Mouse (Mus musculus): ENCODE data around the gene E2f1.

Gene E2f1

GRCm38 (mm10) chr2:154569836-154570286 is at the start of gene E2f1:
Gene E2f1, minus strand, starts transcription at chr2:154569892.
- TF ChIP-seq POU5F1 (IDR thresholded peaks at IDR 0.05; ENCODE audit: borderline replicate concordance, low read length) (no peak), NANOG (IDR thresholded peaks at IDR 0.05; ENCODE audit: borderline replicate concordance, low read length) (no peak), CTCF (conservative IDR thresholded peaks at IDR 0.05; ENCODE audit: low read length) (no peak)
- Histone ChIP-seq H3K9me3 (ENCODE audit: low read length) (no peaks in the 10 kb centered on the region), H3K4me1 (replicated peaks; ENCODE audit: low read depth, low read length) (peaks cover 80% of the 10 kb centered on the region), H3K4me3 (replicated peaks; ENCODE audit: low read length) (peak within 1 kb of the TSS; percentile 92), H3K36me3 (ENCODE audit: insufficient read depth, low read length) (peaks cover 39% of the 10 kb centered on the region), H3K27me3 (ENCODE audit: insufficient read depth, low read length) (no peaks in the 10 kb centered on the region)

DNA sequence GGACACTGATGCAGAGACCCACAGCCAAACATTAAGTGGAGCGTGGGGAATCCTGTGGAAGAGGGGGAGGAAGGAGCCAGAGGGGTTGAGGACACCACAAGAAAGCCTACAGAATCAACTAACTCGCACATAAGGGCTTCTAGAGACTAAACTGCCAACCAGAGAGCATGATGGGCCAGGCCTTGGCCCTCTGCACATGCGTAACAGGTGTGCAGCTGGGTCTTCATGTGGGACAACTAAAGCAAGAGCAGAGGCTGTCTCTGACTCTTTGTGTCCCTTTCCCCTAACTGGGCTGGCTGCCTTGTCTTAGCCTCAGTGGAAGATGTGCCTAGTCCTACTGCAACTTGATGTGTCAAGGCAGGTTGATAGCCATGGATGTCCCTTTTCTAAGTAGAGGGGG is 47.4 kb upstream of the E2f1 start:
- Histone ChIP-seq H3K9me3 (ENCODE audit: low read length) (no peaks in the 10 kb centered on the region), H3K4me3 (replicated peaks; ENCODE audit: low read length) (no peak overlapping the region), H3K4me1 (replicated peaks; ENCODE audit: low read depth, low read length) (peaks cover 40% of the 10 kb centered on the region), H3K36me3 (ENCODE audit: insufficient read depth, low read length) (peaks cover 10% of the 10 kb centered on the region; the same call in 1 of the 2 replicates), H3K27me3 (ENCODE audit: insufficient read depth, low read length) (no peaks in the 10 kb centered on the region)
- no peak for TF ChIP-seq CTCF (conservative IDR thresholded peaks at IDR 0.05; ENCODE audit: low read length)
- TF ChIP-seq NANOG (IDR thresholded peaks at IDR 0.05; ENCODE audit: borderline replicate concordance, low read length) = no peak
- no peak for TF ChIP-seq POU5F1 (IDR thresholded peaks at IDR 0.05; ENCODE audit: borderline replicate concordance, low read length)

- Histone ChIP-seq H3K4me3 (replicated peaks; ENCODE audit: low read length) (no peak overlapping the region), H3K9me3 (ENCODE audit: low read length) (no peaks in the 10 kb centered on the region), H3K27me3 (ENCODE audit: insufficient read depth, low read length) (no peaks in the 10 kb centered on the region), H3K4me1 (replicated peaks; ENCODE audit: low read depth, low read length) (peaks cover 46% of the 10 kb centered on the region), H3K36me3 (ENCODE audit: insufficient read depth, low read length) (0 out of 2 replicates have a peak, but pooled peaks cover 5% of the 10 kb centered on the region)
- TF ChIP-seq NANOG (IDR thresholded peaks at IDR 0.05; ENCODE audit: borderline replicate concordance, low read length) (no peak), POU5F1 (IDR thresholded peaks at IDR 0.05; ENCODE audit: borderline replicate concordance, low read length) (no peak), CTCF (conservative IDR thresholded peaks at IDR 0.05; ENCODE audit: low read length) (no peak)
These were observed 46.0 kb upstream of the E2f1 start for GRCm38 (mm10) chr2:154615674-154616073.

GRCm38 (mm10) chr2:154614841-154615576 is 45.3 kb upstream of the E2f1 start:
- H3K4me3 ChIP-seq (replicated peaks; ENCODE audit: low read length) = peak overlapping the region; percentile 84
- no peak for TF ChIP-seq POU5F1 (IDR thresholded peaks at IDR 0.05; ENCODE audit: borderline replicate concordance, low read length)
- TF ChIP-seq NANOG (IDR thresholded peaks at IDR 0.05; ENCODE audit: borderline replicate concordance, low read length) = no peak
- TF ChIP-seq CTCF (conservative IDR thresholded peaks at IDR 0.05; ENCODE audit: low read length) = no peak

GRCm38 (mm10) chr2:154613118-154614115 is 43.7 kb upstream of the E2f1 start, which contains the start of the genes Zfp341 and 4930519P11Rik:
Gene Zfp341, plus strand, starts transcription at chr2:154613297.
Gene 4930519P11Rik, minus strand, starts transcription at chr2:154613437.
- H3K4me1 ChIP-seq (replicated peaks; ENCODE audit: low read depth, low read length) = peaks cover 55% of the 10 kb centered on the region

More at GRCm38 (mm10) chr2:154614841-154615576, 45.3 kb upstream of the E2f1 start:
- peaks cover 44% of the 10 kb centered on the region for H3K4me1 ChIP-seq (replicated peaks; ENCODE audit: low read depth, low read length)
- 0 out of 2 replicates have a peak, but pooled peaks cover 5% of the 10 kb centered on the region for H3K36me3 ChIP-seq (ENCODE audit: insufficient read depth, low read length)
- no peaks in the 10 kb centered on the region for H3K27me3 ChIP-seq (ENCODE audit: insufficient read depth, low read length)
- H3K9me3 ChIP-seq (ENCODE audit: low read length) = no peaks in the 10 kb centered on the region

GRCm38 (mm10) chr2:154609050-154609767 is 39.5 kb upstream of the E2f1 start:
- Histone ChIP-seq H3K4me1 (replicated peaks; ENCODE audit: low read depth, low read length) (peaks cover 41% of the 10 kb centered on the region), H3K4me3 (replicated peaks; ENCODE audit: low read length) (no peak overlapping the region), H3K9me3 (ENCODE audit: low read length) (no peaks in the 10 kb centered on the region), H3K36me3 (ENCODE audit: insufficient read depth, low read length) (no peaks in the 10 kb centered on the region), H3K27me3 (ENCODE audit: insufficient read depth, low read length) (peaks cover 8% of the 10 kb centered on the region)
- TF ChIP-seq NANOG (IDR thresholded peaks at IDR 0.05; ENCODE audit: borderline replicate concordance, low read length) (no peak), CTCF (conservative IDR thresholded peaks at IDR 0.05; ENCODE audit: low read length) (no peak)

More at GRCm38 (mm10) chr2:154613118-154614115, 43.7 kb upstream of the E2f1 start, which contains the start of the genes Zfp341 and 4930519P11Rik:
- Histone ChIP-seq H3K27me3 (ENCODE audit: insufficient read depth, low read length) (peaks cover 6% of the 10 kb centered on the region; the same call in 1 of the 2 replicates), H3K4me3 (replicated peaks; ENCODE audit: low read length) (peak within 1 kb of the TSS; percentile 84), H3K36me3 (ENCODE audit: insufficient read depth, low read length) (no peaks in the 10 kb centered on the region), H3K9me3 (ENCODE audit: low read length) (no peaks in the 10 kb centered on the region)
- TF ChIP-seq NANOG (IDR thresholded peaks at IDR 0.05; ENCODE audit: borderline replicate concordance, low read length) (no peak), CTCF (conservative IDR thresholded peaks at IDR 0.05; ENCODE audit: low read length) (no peak), POU5F1 (IDR thresholded peaks at IDR 0.05; ENCODE audit: borderline replicate concordance, low read length) (no peak)

DNA sequence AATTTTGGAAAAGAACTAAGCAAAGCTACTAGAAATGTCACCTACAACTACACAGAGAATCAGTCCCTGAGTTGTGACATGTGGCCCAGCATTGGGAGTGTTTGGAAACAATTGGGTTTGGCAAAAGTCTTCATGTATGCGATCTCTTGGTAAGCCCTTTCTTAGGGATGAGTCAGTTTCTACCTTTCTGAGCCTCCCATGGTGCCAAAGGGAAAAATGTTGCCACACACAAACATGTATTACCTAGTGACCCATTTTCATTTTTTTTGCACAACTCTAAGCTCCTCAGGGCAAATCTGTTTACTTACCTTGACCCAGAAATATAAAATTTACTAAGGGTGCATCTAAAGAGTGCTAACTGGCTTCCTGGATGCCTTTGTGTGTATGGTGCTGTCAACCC is 37.3 kb upstream of the E2f1 start:
- peaks cover 8% of the 10 kb centered on the region for H3K27me3 ChIP-seq (ENCODE audit: insufficient read depth, low read length)
- no peaks in the 10 kb centered on the region for H3K9me3 ChIP-seq (ENCODE audit: low read length)
- no peaks in the 10 kb centered on the region for H3K36me3 ChIP-seq (ENCODE audit: insufficient read depth, low read length)
- H3K4me1 ChIP-seq (replicated peaks; ENCODE audit: low read depth, low read length) = peaks cover 43% of the 10 kb centered on the region
- no peak for TF ChIP-seq POU5F1 (IDR thresholded peaks at IDR 0.05; ENCODE audit: borderline replicate concordance, low read length)
- no peak for TF ChIP-seq NANOG (IDR thresholded peaks at IDR 0.05; ENCODE audit: borderline replicate concordance, low read length)
- TF ChIP-seq CTCF (conservative IDR thresholded peaks at IDR 0.05; ENCODE audit: low read length) = no peak
- H3K4me3 ChIP-seq (replicated peaks; ENCODE audit: low read length) = no peak overlapping the region

Data from E14TG2a.4 (cell line).